ENCODE assay signal across 11 mouse cellular contexts in the genomic region with DNA sequence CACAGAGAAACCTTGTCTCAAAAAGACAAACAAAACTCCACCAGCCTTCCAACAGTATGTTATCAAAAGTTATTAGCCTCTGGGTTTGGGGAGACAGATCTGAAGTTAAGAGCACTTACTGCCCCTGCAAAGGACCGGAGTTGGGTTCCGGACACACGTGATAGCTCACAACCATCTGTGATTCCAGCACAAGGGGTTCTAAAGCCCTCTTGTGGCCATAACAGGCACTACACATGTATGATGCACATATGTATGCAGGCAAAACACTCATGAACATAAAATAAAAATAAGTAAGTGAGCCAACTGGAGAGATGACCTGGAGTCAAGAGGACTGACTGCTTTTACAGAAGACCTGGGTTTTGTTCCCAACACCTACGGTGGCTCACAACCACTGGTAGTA. TPM values are rescaled to one million over a fixed set of nuclear protein-coding genes. Genes with fewer than 3 reads are reported as not detected.
DNase-seq lines count a peak whose midpoint lies in the region; ATAC-seq lines count a peak whose summit lies in the region.
"Had no signal": no experiment of that assay in that cellular context is flagged by ENCODE, and none has a peak within 500 bp of the region (broad histone marks: within the 10 kb centered on the region; RNA-seq: fewer than 3 reads in every experiment).

No protein-coding gene starts in this region.

- no peak overlapping the region for H3K4me2 ChIP-seq in liver, embryonic 12.5 days
- H3K4me2 ChIP-seq in hindbrain, embryonic 16.5 days (ENCODE audit: low read length): no peak overlapping the region
- H3K4me2 ChIP-seq: stomach, embryonic 15.5 days had no signal

- no peaks in the 10 kb centered on the region for H3K36me3 ChIP-seq in liver, embryonic 12.5 days
- no peaks in the 10 kb centered on the region for H3K36me3 ChIP-seq in hindbrain, embryonic 16.5 days (ENCODE audit: control insufficient read depth, insufficient read depth, low read length)
- H3K36me3 ChIP-seq: stomach, embryonic 15.5 days had no signal

- H3K27me3 ChIP-seq in liver, embryonic 12.5 days (replicated peaks): no peaks in the 10 kb centered on the region
- H3K27me3 ChIP-seq in hindbrain, embryonic 16.5 days (replicated peaks; ENCODE audit: control insufficient read depth, insufficient read depth, low read length): no peaks in the 10 kb centered on the region
- H3K27me3 ChIP-seq: stomach, embryonic 15.5 days had no signal

- no peak overlapping the region for H3K27ac ChIP-seq in liver, embryonic 12.5 days
- no peak overlapping the region for H3K27ac ChIP-seq in hindbrain, embryonic 16.5 days (ENCODE audit: low read depth, low read length)
- H3K27ac ChIP-seq: stomach, embryonic 15.5 days had no signal

- no peak overlapping the region for H3K9ac ChIP-seq in liver, embryonic 12.5 days
- no peak overlapping the region for H3K9ac ChIP-seq in hindbrain, embryonic 16.5 days (ENCODE audit: low read depth, low read length)
- H3K9ac ChIP-seq: stomach, embryonic 15.5 days had no signal

- H3K9me3 ChIP-seq in liver, embryonic 12.5 days (replicated peaks): no peaks in the 10 kb centered on the region
- no peaks in the 10 kb centered on the region for H3K9me3 ChIP-seq in hindbrain, embryonic 16.5 days (ENCODE audit: control insufficient read depth, low read length)
- H3K9me3 ChIP-seq: stomach, embryonic 15.5 days had no signal

- peak; percentile 14 for DNase-seq in liver
- DNase-seq in ES-CJ7 (ENCODE audit: low read depth, low spot score): peak; percentile 74
- peak; percentile 51 for DNase-seq in retina, postnatal 1 day
- DNase-seq in layer of hippocampus, postnatal 14 days (ENCODE audit: low spot score in 2 of 2): no peak
- no peak for DNase-seq in gastrocnemius, postnatal 4 days (ENCODE audit: low spot score in 2 of 2)
- DNase-seq: cerebellum, adult 9-11 months; heart, adult 18-20 months had no signal

- no peak overlapping the region for H3K4me3 ChIP-seq in liver, embryonic 12.5 days
- no peak overlapping the region for H3K4me3 ChIP-seq in hindbrain, embryonic 16.5 days (ENCODE audit: low read length)
- H3K4me3 ChIP-seq: stomach, embryonic 15.5 days had no signal

- H3K4me1 ChIP-seq in liver, embryonic 12.5 days: no peaks in the 10 kb centered on the region
- no peaks in the 10 kb centered on the region for H3K4me1 ChIP-seq in hindbrain, embryonic 16.5 days (ENCODE audit: control insufficient read depth, insufficient read depth, low read depth, low read length)
- H3K4me1 ChIP-seq: stomach, embryonic 15.5 days had no signal

- ATAC-seq in liver, embryonic 12.5 days: no peak
- peak; percentile 69 for ATAC-seq in common myeloid progenitor, adult 5-6 weeks (replicated peaks; ENCODE audit: low read depth, poor library complexity, severe bottlenecking)
- ATAC-seq in hindbrain, embryonic 16.5 days: no peak

- WGBS in liver, embryonic 12.5 days (ENCODE audit: insufficient replicate concordance): 78% methylated on average over 4 of the region's 4 CpGs
- 86% methylated on average over 4 of the region's 4 CpGs for WGBS in hindbrain, embryonic 16.5 days

RNA-seq across cellular contexts. Expression of gene Dock9, which starts 6.8 kb away (rescaled TPM):
- 2.0 and 2.7 TPM in 2 replicates for polyA plus RNA-seq in liver, embryonic 12.5 days (2016; fragmentation: Nextera tagmentation; extraction: Ambion mirVana)
- total RNA-seq in common myeloid progenitor, adult 5-6 weeks (2017): 5.7 and 6.7 TPM in 2 replicates
- total RNA-seq in layer of hippocampus, postnatal 14 days (2021): 100 to 1,000 TPM; 256 to 267 TPM
- 13.4 and 14.9 TPM in 2 replicates for polyA plus RNA-seq in hindbrain, embryonic 16.5 days (2015; fragmentation: Nextera tagmentation; extraction: Ambion mirVana)
- total RNA-seq in gastrocnemius, postnatal 4 days (2021): 10 to 100 TPM; 40.2 to 44.6 TPM

Comparison
In these comparisons a context has a peak if more than half of its experiments do, and no peak if none do; other contexts are left out.
1. DNase-seq: peak in liver (single experiment), ES-CJ7 (single experiment) and retina, postnatal 1 day (single experiment); none in layer of hippocampus, postnatal 14 days (0 of 2) and gastrocnemius, postnatal 4 days (0 of 2).
2. RNA of gene Dock9, which starts 6.8 kb away (total RNA-seq): 256 to 267 TPM in layer of hippocampus, postnatal 14 days; 40.2 to 44.6 TPM in gastrocnemius, postnatal 4 days and 5.7 to 6.7 TPM in common myeloid progenitor, adult 5-6 weeks; every median in the first group is over 4 times any median in the second.